Mouse (Mus musculus) skeletal muscle tissue, adult 2 months (tissue): ENCODE data around the gene Pkmyt1.
A peak's percentile ranks its signal among the peaks of the same experiment; 100 is the strongest.

Experiments
- DNase-seq: peaks from one replicate; pipeline ENCODE4 v3.0.0-alpha.2; 2012; ENCODE audit warnings: low read depth, low spot score

Gene Pkmyt1

GRCm38 (mm10) chr17:23725999-23726757 is at the start of gene Pkmyt1:
Pkmyt1 (plus strand) TSS chr17:23726336.
- peak; percentile 89 for DNase-seq

- peak; percentile 26 for DNase-seq
These were observed 49.6 kb upstream of the Pkmyt1 start for GRCm38 (mm10) chr17:23676473-23677031.

- peak; percentile 63 for DNase-seq
These were observed 48.9 kb upstream of the Pkmyt1 start, which contains the start of gene Tnfrsf12a for GRCm38 (mm10) chr17:23677236-23677679. Tnfrsf12a (minus strand) TSS chr17:23677468.

- no peak for DNase-seq
These were observed 46.9 kb upstream of the Pkmyt1 start, which contains the start of gene Cldn6 for GRCm38 (mm10) chr17:23679127-23679835. Cldn6 (plus strand) TSS chr17:23679249.

GRCm38 (mm10) chr17:23680336-23680735 is 45.8 kb upstream of the Pkmyt1 start:
- DNase-seq, result no peak

GRCm38 (mm10) chr17:23681086-23681485 is 45.0 kb upstream of the Pkmyt1 start:
- no peak for DNase-seq

GRCm38 (mm10) chr17:23682092-23682491 is 44.0 kb upstream of the Pkmyt1 start:
- DNase-seq, result no peak

GRCm38 (mm10) chr17:23682530-23682929 is 43.6 kb upstream of the Pkmyt1 start:
- no peak for DNase-seq

GRCm38 (mm10) chr17:23683226-23683625 is 42.9 kb upstream of the Pkmyt1 start:
- DNase-seq, result no peak

- no peak for DNase-seq
These were observed 42.1 kb upstream of the Pkmyt1 start, which contains the start of gene Cldn9 for GRCm38 (mm10) chr17:23683856-23684672. Cldn9 (minus strand) TSS chr17:23684026.

GRCm38 (mm10) chr17:23694491-23694890 is 31.6 kb upstream of the Pkmyt1 start:
- DNase-seq, result no peak

- DNase-seq, result no peak
These were observed 30.3 kb upstream of the Pkmyt1 start for GRCm38 (mm10) chr17:23695801-23696200.

- peak; percentile 13 for DNase-seq
These were observed 26.7 kb upstream of the Pkmyt1 start for GRCm38 (mm10) chr17:23699131-23700077.

- peak; percentile 88 for DNase-seq
These were observed 26.1 kb upstream of the Pkmyt1 start for GRCm38 (mm10) chr17:23700079-23700478.

- DNase-seq, result no peak
These were observed 22.8 kb upstream of the Pkmyt1 start for GRCm38 (mm10) chr17:23703301-23703700.

- DNase-seq, result no peak
These were observed 21.4 kb upstream of the Pkmyt1 start for GRCm38 (mm10) chr17:23704741-23705140.

GRCm38 (mm10) chr17:23705525-23706104 is 20.5 kb upstream of the Pkmyt1 start:
- no peak for DNase-seq

GRCm38 (mm10) chr17:23706212-23706611 is 19.9 kb upstream of the Pkmyt1 start:
- peak; percentile 61 for DNase-seq

- DNase-seq, result no peak
These were observed 9.1 kb upstream of the Pkmyt1 start for GRCm38 (mm10) chr17:23717003-23717402.

- DNase-seq, result no peak
These were observed 6.7 kb upstream of the Pkmyt1 start for GRCm38 (mm10) chr17:23719455-23719854.
